Comparison of ENCODE assay signal across 9 mouse cellular contexts in genomic region chr12:86659447-86659968, GRCm38 (mm10). TPM values are rescaled to one million over a fixed set of nuclear protein-coding genes. Genes with fewer than 3 reads are reported as not detected.
DNase-seq lines count a peak whose midpoint lies in the region; ATAC-seq and TF ChIP-seq lines count a peak whose summit lies in the region.
"Had no signal": no experiment of that assay in that cellular context is flagged by ENCODE, and none has a peak within 500 bp of the region (broad histone marks: within the 10 kb centered on the region; RNA-seq: fewer than 3 reads in every experiment).

No protein-coding gene starts in this region.

- H3K4me3 ChIP-seq in kidney, embryonic 16.5 days (ENCODE audit: low read length) = no peak overlapping the region
- H3K4me3 ChIP-seq in kidney, adult 2 months (ENCODE audit: insufficient read depth, low read depth, low read length) = no peak overlapping the region
- no peak overlapping the region for H3K4me3 ChIP-seq in hindbrain, embryonic 12.5 days
- H3K4me3 ChIP-seq in olfactory bulb, adult 2 months (ENCODE audit: insufficient read depth, low read depth, low read length) = no peak overlapping the region

- H3K9ac ChIP-seq in kidney, embryonic 16.5 days (replicated peaks; ENCODE audit: low read length) = no peak overlapping the region
- no peak overlapping the region for H3K9ac ChIP-seq in hindbrain, embryonic 12.5 days

- 42% methylated on average over 6 of the region's 6 CpGs for WGBS in kidney, embryonic 16.5 days
- whole genome bisulfite sequencing in kidney, adult 2 months = 40% methylated on average over 6 of the region's 6 CpGs
- WGBS in hindbrain, embryonic 12.5 days = 12% methylated on average over 6 of the region's 6 CpGs
- WGBS in olfactory bulb, adult 2 months = 15% methylated on average over 6 of the region's 6 CpGs

- H3K4me1 ChIP-seq in kidney, embryonic 16.5 days (ENCODE audit: insufficient read depth, low read length) = no peaks in the 10 kb centered on the region
- no peaks in the 10 kb centered on the region for H3K4me1 ChIP-seq in kidney, adult 2 months (ENCODE audit: control insufficient read depth, insufficient read depth, low read length)
- peaks cover 16% of the 10 kb centered on the region for H3K4me1 ChIP-seq in hindbrain, embryonic 12.5 days
- peaks cover 10% of the 10 kb centered on the region for H3K4me1 ChIP-seq in olfactory bulb, adult 2 months (ENCODE audit: control insufficient read depth, insufficient read depth, low read length)

- no peak for TF ChIP-seq CTCF in kidney, adult 2 months (conservative IDR thresholded peaks at IDR 0.05; ENCODE audit: insufficient read depth, insufficient read length, low read depth, low read length)
- no peak for TF ChIP-seq CTCF in olfactory bulb, adult 2 months (IDR thresholded peaks at IDR 0.05; ENCODE audit: insufficient read depth, low read depth, low read length)

- no peak for TF ChIP-seq POLR2A in kidney, adult 2 months (IDR thresholded peaks at IDR 0.05; ENCODE audit: low read depth, low read length)
- TF ChIP-seq POLR2A in olfactory bulb, adult 2 months (IDR thresholded peaks at IDR 0.05; ENCODE audit: insufficient read depth, low read depth, low read length) = no peak

- no peaks in the 10 kb centered on the region for H3K27me3 ChIP-seq in kidney, embryonic 16.5 days (ENCODE audit: insufficient read depth, low read length)
- H3K27me3 ChIP-seq in kidney, adult 2 months (replicated peaks; ENCODE audit: control insufficient read depth, insufficient read depth, low read length) = no peaks in the 10 kb centered on the region
- no peaks in the 10 kb centered on the region for H3K27me3 ChIP-seq in hindbrain, embryonic 12.5 days

- no peak overlapping the region for H3K4me2 ChIP-seq in kidney, embryonic 16.5 days (replicated peaks; ENCODE audit: low read depth, low read length)
- no peak overlapping the region for H3K4me2 ChIP-seq in hindbrain, embryonic 12.5 days (replicated peaks)

- no peaks in the 10 kb centered on the region for H3K36me3 ChIP-seq in kidney, embryonic 16.5 days (ENCODE audit: insufficient read depth, low read length)
- H3K36me3 ChIP-seq in kidney, adult 2 months (ENCODE audit: control insufficient read depth, insufficient read depth, low read length) = no peaks in the 10 kb centered on the region
- H3K36me3 ChIP-seq in hindbrain, embryonic 12.5 days = no peaks in the 10 kb centered on the region
- H3K36me3 ChIP-seq: G1E had no signal

- DNase-seq in kidney, adult 2 months = no peak
- peak; percentile 72 for DNase-seq in embryo, embryonic 10 days (ENCODE audit: low spot score)
- DNase-seq in spleen, postnatal 36 days (ENCODE audit: low spot score in 2 of 2) = no peak
- DNase-seq in cerebellum, postnatal 14 days = no peak

- peak overlapping the region; percentile 84 for H3K27ac ChIP-seq in kidney, embryonic 16.5 days (ENCODE audit: low read length)
- H3K27ac ChIP-seq in kidney, adult 2 months (ENCODE audit: insufficient read depth, low read depth, low read length) = no peak overlapping the region
- peak overlapping the region; percentile 86 for H3K27ac ChIP-seq in hindbrain, embryonic 12.5 days
- peak overlapping the region; percentile 59 for H3K27ac ChIP-seq in olfactory bulb, adult 2 months (ENCODE audit: insufficient read depth, low read depth, low read length)

- no peaks in the 10 kb centered on the region for H3K9me3 ChIP-seq in kidney, embryonic 16.5 days (ENCODE audit: low read length)
- H3K9me3 ChIP-seq in hindbrain, embryonic 12.5 days (replicated peaks) = no peaks in the 10 kb centered on the region
- H3K9me3 ChIP-seq: G1E had no signal

- 0 out of 2 replicates have a peak, but pooled peaks have one; percentile 39 for ATAC-seq in kidney, embryonic 16.5 days (ENCODE audit: low FRiP score, low TSS enrichment)
- ATAC-seq in hindbrain, embryonic 12.5 days (ENCODE audit: low FRiP score) = peak; percentile 84
- no peak for ATAC-seq in cerebellum, adult (ENCODE audit: insufficient number of reproducible peaks, low FRiP score, low TSS enrichment)

RNA-seq across cellular contexts. Expression of gene Vash1, which starts 19.0 kb away (rescaled TPM):
- 8.1 and 9.3 TPM in 2 replicates for polyA plus RNA-seq in kidney, embryonic 16.5 days (2015; fragmentation: Nextera tagmentation; extraction: Ambion mirVana)
- 1.6 and 1.9 TPM in 2 replicates for polyA plus RNA-seq in kidney, adult 2 months (2012; rRNA removed)
- polyA plus RNA-seq in hindbrain, embryonic 12.5 days (2016; fragmentation: Nextera tagmentation; extraction: Ambion mirVana) = 34.4 and 35.3 TPM in 2 replicates
- polyA plus RNA-seq in olfactory bulb, adult 2 months (2012; ENCODE audit: insufficient read depth, insufficient read length, low replicate concordance, missing spikeins) = not detected in 2 replicates
- polyA plus RNA-seq: G1E had no signal
